Mouse (Mus musculus): Measurements from ENCODE around the gene Grik5. TPM values are rescaled to one million over a fixed set of nuclear protein-coding genes. Genes with fewer than 3 reads are reported as not detected.
"Not testable (repeated sequence)": the region's sequence is repeated elsewhere in the genome, so short reads cannot be mapped to it uniquely, and the experiment has no call there.

Grik5 gene
- polyA plus RNA-seq, 2 experiments: 11.8 to 84.9 TPM

- no peak overlapping the region for H3K4me2 ChIP-seq (replicated peaks; ENCODE audit: low read depth, low read length, severe bottlenecking)
- no peaks in the 10 kb centered on the region for H3K9me3 ChIP-seq (ENCODE audit: control insufficient read depth, low read length)
- ATAC-seq (ENCODE audit: low FRiP score, low read depth) (no peak), DNase-seq (ENCODE audit: low spot score) (no peak)
- TF ChIP-seq POLR2A (IDR thresholded peaks at IDR 0.05; ENCODE audit: borderline replicate concordance, extremely low read depth, insufficient read depth, insufficient read length): no peak
- no peak overlapping the region for H3K9ac ChIP-seq (ENCODE audit: low read depth, low read length, severe bottlenecking)
- peaks cover 81% of the 10 kb centered on the region for H3K36me3 ChIP-seq (ENCODE audit: control insufficient read depth, insufficient read depth, low read length)
- no peak overlapping the region for H3K4me3 ChIP-seq (replicated peaks; ENCODE audit: low read length)
- no peak overlapping the region for H3K27ac ChIP-seq (replicated peaks; ENCODE audit: low read depth, low read length)
- no peaks in the 10 kb centered on the region for H3K27me3 ChIP-seq (ENCODE audit: control insufficient read depth, insufficient read depth, low read length)
- 89% methylated on average over 16 of the region's 16 CpGs for WGBS
- H3K4me1 ChIP-seq (ENCODE audit: control insufficient read depth, insufficient read depth, low read length): no peaks in the 10 kb centered on the region
Observed at GRCm38 (mm10) chr7:25049295-25049930, 22.7 kb downstream of the Grik5 start.

DNA sequence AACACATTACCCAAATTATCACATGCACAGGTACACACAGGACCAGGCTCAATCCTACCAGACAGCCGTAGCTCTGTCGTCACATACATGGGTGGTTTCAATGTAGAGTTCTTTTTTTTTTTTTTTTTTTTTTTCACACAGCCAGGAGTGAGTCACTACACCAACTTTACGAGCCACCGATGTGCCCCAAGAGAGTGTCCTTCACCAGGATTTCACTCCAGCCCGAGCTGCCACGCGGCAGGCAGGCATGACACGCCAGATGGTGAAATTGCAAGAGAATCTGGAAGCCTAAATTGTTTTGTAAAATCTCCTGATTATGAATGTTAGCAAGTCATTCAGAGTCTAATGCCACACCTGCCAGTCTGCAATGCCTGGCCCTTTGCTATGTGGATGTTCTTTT, 24.8 kb downstream of the Grik5 start:
- WGBS: 86% methylated on average over 8 of the region's 8 CpGs
- Histone ChIP-seq H3K36me3 (ENCODE audit: control insufficient read depth, insufficient read depth, low read length) (peaks cover 80% of the 10 kb centered on the region), H3K27ac (replicated peaks; ENCODE audit: low read depth, low read length) (no peak overlapping the region)

DNA sequence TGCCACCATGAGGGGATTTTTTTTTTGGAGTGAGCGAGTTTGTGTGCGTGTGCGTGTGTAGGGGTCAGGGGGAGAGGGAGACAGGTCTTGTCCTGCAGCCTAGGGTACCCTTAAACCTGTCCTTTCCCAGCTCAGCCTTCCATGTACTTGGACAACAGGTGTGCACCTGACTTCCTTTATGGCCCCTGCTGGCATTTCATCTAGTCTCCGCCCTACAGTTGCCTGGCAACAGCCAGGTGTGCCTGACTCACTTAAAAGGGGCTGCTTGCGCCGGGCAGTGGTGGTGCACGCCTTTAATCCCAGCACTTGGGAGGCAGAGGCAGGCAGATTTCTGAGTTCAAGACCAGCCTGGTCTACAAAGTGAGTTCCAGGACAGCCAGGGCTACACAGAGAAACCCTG, 27.5 kb downstream of the Grik5 start:
- WGBS: 83% methylated on average over 7 of the region's 7 CpGs
- not testable (repeated sequence) for DNase-seq (ENCODE audit: low spot score); H3K9me3 ChIP-seq (ENCODE audit: control insufficient read depth, low read length); ATAC-seq (ENCODE audit: low FRiP score, low read depth); H3K4me3 ChIP-seq (replicated peaks; ENCODE audit: low read length); H3K27ac ChIP-seq (replicated peaks; ENCODE audit: low read depth, low read length); H3K4me2 ChIP-seq (replicated peaks; ENCODE audit: low read depth, low read length, severe bottlenecking); H3K27me3 ChIP-seq (ENCODE audit: control insufficient read depth, insufficient read depth, low read length); H3K9ac ChIP-seq (ENCODE audit: low read depth, low read length, severe bottlenecking); H3K4me1 ChIP-seq (ENCODE audit: control insufficient read depth, insufficient read depth, low read length)
- peaks cover 81% of the 10 kb centered on the region for H3K36me3 ChIP-seq (ENCODE audit: control insufficient read depth, insufficient read depth, low read length)

More for the DNA sequence above, 24.8 kb downstream of the Grik5 start:
- TF ChIP-seq POLR2A (IDR thresholded peaks at IDR 0.05; ENCODE audit: borderline replicate concordance, extremely low read depth, insufficient read depth, insufficient read length): no peak
- H3K27me3 ChIP-seq (ENCODE audit: control insufficient read depth, insufficient read depth, low read length): no peaks in the 10 kb centered on the region
- DNase-seq (ENCODE audit: low spot score): no peak
- H3K4me1 ChIP-seq (ENCODE audit: control insufficient read depth, insufficient read depth, low read length): no peaks in the 10 kb centered on the region
- H3K9ac ChIP-seq (ENCODE audit: low read depth, low read length, severe bottlenecking): no peak overlapping the region
- H3K4me3 ChIP-seq (replicated peaks; ENCODE audit: low read length): no peak overlapping the region
- no peak overlapping the region for H3K4me2 ChIP-seq (replicated peaks; ENCODE audit: low read depth, low read length, severe bottlenecking)
- no peak for ATAC-seq (ENCODE audit: low FRiP score, low read depth)
- no peaks in the 10 kb centered on the region for H3K9me3 ChIP-seq (ENCODE audit: control insufficient read depth, low read length)

DNA sequence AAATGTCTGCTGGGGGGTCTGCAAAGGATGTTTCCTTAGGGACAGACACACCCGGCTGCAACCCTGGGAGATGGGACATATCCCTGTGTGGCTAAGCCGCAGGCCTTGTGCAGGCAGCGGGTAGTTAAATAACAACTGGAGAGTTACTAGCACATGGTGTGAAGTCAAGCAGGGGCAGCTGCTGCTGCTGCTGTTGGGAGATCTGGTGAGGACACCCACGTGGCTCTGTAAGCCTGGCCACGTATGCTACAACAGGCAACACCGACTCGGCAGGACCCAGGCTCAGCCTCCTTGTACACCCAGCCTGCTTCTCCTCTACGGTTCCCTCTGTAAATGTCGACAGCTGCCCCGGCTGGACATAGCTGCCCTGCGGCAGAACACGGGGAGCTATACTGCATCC, 30.2 kb downstream of the Grik5 start:
- no peak overlapping the region for H3K4me2 ChIP-seq (replicated peaks; ENCODE audit: low read depth, low read length, severe bottlenecking)
- DNase-seq (ENCODE audit: low spot score): no peak
- no peak overlapping the region for H3K4me3 ChIP-seq (replicated peaks; ENCODE audit: low read length)
- H3K4me1 ChIP-seq (ENCODE audit: control insufficient read depth, insufficient read depth, low read length): no peaks in the 10 kb centered on the region
- H3K9ac ChIP-seq (ENCODE audit: low read depth, low read length, severe bottlenecking): no peak overlapping the region
- H3K27me3 ChIP-seq (ENCODE audit: control insufficient read depth, insufficient read depth, low read length): no peaks in the 10 kb centered on the region
- peaks cover 71% of the 10 kb centered on the region for H3K36me3 ChIP-seq (ENCODE audit: control insufficient read depth, insufficient read depth, low read length)
- ATAC-seq (ENCODE audit: low FRiP score, low read depth): no peak
- H3K27ac ChIP-seq (replicated peaks; ENCODE audit: low read depth, low read length): no peak overlapping the region
- H3K9me3 ChIP-seq (ENCODE audit: control insufficient read depth, low read length): no peaks in the 10 kb centered on the region
- no peak for TF ChIP-seq POLR2A (IDR thresholded peaks at IDR 0.05; ENCODE audit: borderline replicate concordance, extremely low read depth, insufficient read depth, insufficient read length)
- WGBS: 87% methylated on average over 12 of the region's 12 CpGs

GRCm38 (mm10) chr7:25035916-25036315, 36.2 kb downstream of the Grik5 start:
- Histone ChIP-seq H3K9ac (ENCODE audit: low read depth, low read length, severe bottlenecking) (no peak overlapping the region), H3K27me3 (ENCODE audit: control insufficient read depth, insufficient read depth, low read length) (no peaks in the 10 kb centered on the region), H3K36me3 (ENCODE audit: control insufficient read depth, insufficient read depth, low read length) (peaks cover 61% of the 10 kb centered on the region), H3K4me2 (replicated peaks; ENCODE audit: low read depth, low read length, severe bottlenecking) (no peak overlapping the region), H3K4me1 (ENCODE audit: control insufficient read depth, insufficient read depth, low read length) (no peaks in the 10 kb centered on the region), H3K9me3 (ENCODE audit: control insufficient read depth, low read length) (no peaks in the 10 kb centered on the region), H3K27ac (replicated peaks; ENCODE audit: low read depth, low read length) (no peak overlapping the region), H3K4me3 (replicated peaks; ENCODE audit: low read length) (no peak overlapping the region)
- TF ChIP-seq POLR2A (IDR thresholded peaks at IDR 0.05; ENCODE audit: borderline replicate concordance, extremely low read depth, insufficient read depth, insufficient read length): no peak
- DNase-seq (ENCODE audit: low spot score): peak; percentile 32
- ATAC-seq (ENCODE audit: low FRiP score, low read depth): no peak
- WGBS: 51% methylated on average over 7 of the region's 7 CpGs

- ATAC-seq (ENCODE audit: low FRiP score, low read depth): no peak
- WGBS: 95% methylated on average over 4 of the region's 4 CpGs
- no peak overlapping the region for H3K27ac ChIP-seq (replicated peaks; ENCODE audit: low read depth, low read length)
Observed at GRCm38 (mm10) chr7:25034796-25035195, 37.4 kb downstream of the Grik5 start.

More at GRCm38 (mm10) chr7:25034796-25035195, 37.4 kb downstream of the Grik5 start:
- Histone ChIP-seq H3K4me3 (replicated peaks; ENCODE audit: low read length) (no peak overlapping the region), H3K4me2 (replicated peaks; ENCODE audit: low read depth, low read length, severe bottlenecking) (no peak overlapping the region), H3K36me3 (ENCODE audit: control insufficient read depth, insufficient read depth, low read length) (peaks cover 53% of the 10 kb centered on the region), H3K4me1 (ENCODE audit: control insufficient read depth, insufficient read depth, low read length) (no peaks in the 10 kb centered on the region), H3K9me3 (ENCODE audit: control insufficient read depth, low read length) (no peaks in the 10 kb centered on the region), H3K27me3 (ENCODE audit: control insufficient read depth, insufficient read depth, low read length) (no peaks in the 10 kb centered on the region), H3K9ac (ENCODE audit: low read depth, low read length, severe bottlenecking) (no peak overlapping the region)
- no peak for TF ChIP-seq POLR2A (IDR thresholded peaks at IDR 0.05; ENCODE audit: borderline replicate concordance, extremely low read depth, insufficient read depth, insufficient read length)
- no peak for DNase-seq (ENCODE audit: low spot score)
